Mouse (Mus musculus): ENCODE measurements around the gene Mfsd12. TPM values are rescaled to one million over a fixed set of nuclear protein-coding genes. Genes with fewer than 3 reads are reported as not detected.

Gene Mfsd12
- polyA plus RNA-seq, 1 experiment from 2014 or later = 13.7 TPM

GRCm38 (mm10) chr10:81408424-81408729 is 51.1 kb downstream of the Mfsd12 start:
- Histone ChIP-seq H3K9ac (replicated peaks) (no peak overlapping the region), H3K27me3 (peaks cover 56% of the 10 kb centered on the region), H3K27ac (replicated peaks) (no peak overlapping the region), H3K4me2 (replicated peaks) (no peak overlapping the region), H3K36me3 (0 out of 2 replicates have a peak, but pooled peaks cover 3% of the 10 kb centered on the region), H3K9me3 (no peaks in the 10 kb centered on the region), H3K4me1 (peaks cover 64% of the 10 kb centered on the region), H3K4me3 (no peak overlapping the region)
- no peak for ATAC-seq (ENCODE audit: low FRiP score, low read depth)
- 47% methylated on average over 13 of the region's 13 CpGs for WGBS

- Histone ChIP-seq H3K4me2 (replicated peaks) (no peak overlapping the region), H3K36me3 (0 out of 2 replicates have a peak, but pooled peaks cover 3% of the 10 kb centered on the region), H3K27ac (replicated peaks) (0 out of 2 replicates have a peak overlapping the region, but pooled peaks have one; percentile 3), H3K9me3 (no peaks in the 10 kb centered on the region), H3K9ac (replicated peaks) (no peak overlapping the region), H3K27me3 (peaks cover 51% of the 10 kb centered on the region), H3K4me3 (no peak overlapping the region), H3K4me1 (peaks cover 64% of the 10 kb centered on the region)
- ATAC-seq (ENCODE audit: low FRiP score, low read depth) = no peak
- WGBS = 18% methylated on average over 9 of the region's 9 CpGs
Observed at GRCm38 (mm10) chr10:81408871-81409291, 51.6 kb downstream of the Mfsd12 start.

GRCm38 (mm10) chr10:81409330-81409729 is 52.0 kb downstream of the Mfsd12 start:
- H3K9me3 ChIP-seq = no peaks in the 10 kb centered on the region
- 11% methylated on average over 8 of the region's 8 CpGs for WGBS
- H3K4me2 ChIP-seq (replicated peaks) = no peak overlapping the region
- H3K27ac ChIP-seq (replicated peaks) = peak overlapping the region; percentile 39
- 0 out of 2 replicates have a peak overlapping the region, but pooled peaks have one; percentile 3 for H3K4me3 ChIP-seq
- peaks cover 69% of the 10 kb centered on the region for H3K4me1 ChIP-seq
- ATAC-seq (ENCODE audit: low FRiP score, low read depth) = no peak
- H3K9ac ChIP-seq (replicated peaks) = no peak overlapping the region
- peaks cover 47% of the 10 kb centered on the region for H3K27me3 ChIP-seq
- H3K36me3 ChIP-seq = 0 out of 2 replicates have a peak, but pooled peaks cover 3% of the 10 kb centered on the region

- 60% methylated on average over 4 of the region's 4 CpGs for WGBS
- H3K4me1 ChIP-seq = peaks cover 79% of the 10 kb centered on the region
- H3K9ac ChIP-seq (replicated peaks) = no peak overlapping the region
- peaks cover 36% of the 10 kb centered on the region for H3K27me3 ChIP-seq
- H3K36me3 ChIP-seq = no peaks in the 10 kb centered on the region
- ATAC-seq (ENCODE audit: low FRiP score, low read depth) = no peak
- H3K4me3 ChIP-seq = no peak overlapping the region
- H3K27ac ChIP-seq (replicated peaks) = no peak overlapping the region
- no peaks in the 10 kb centered on the region for H3K9me3 ChIP-seq
- no peak overlapping the region for H3K4me2 ChIP-seq (replicated peaks)
Observed at GRCm38 (mm10) chr10:81410350-81410749, 53.1 kb downstream of the Mfsd12 start.

- H3K36me3 ChIP-seq = no peaks in the 10 kb centered on the region
- peak overlapping the region; percentile 54 for H3K27ac ChIP-seq (replicated peaks)
- H3K4me1 ChIP-seq = peaks cover 85% of the 10 kb centered on the region
- no peaks in the 10 kb centered on the region for H3K9me3 ChIP-seq
- no peak overlapping the region for H3K4me2 ChIP-seq (replicated peaks)
- H3K9ac ChIP-seq (replicated peaks) = 0 out of 2 replicates have a peak overlapping the region, but pooled peaks have one; percentile 1
- ATAC-seq (ENCODE audit: low FRiP score, low read depth) = no peak
- H3K27me3 ChIP-seq = peaks cover 30% of the 10 kb centered on the region
- 83% methylated on average over 9 of the region's 9 CpGs for WGBS
- H3K4me3 ChIP-seq = no peak overlapping the region
Observed at GRCm38 (mm10) chr10:81410981-81411380, 53.7 kb downstream of the Mfsd12 start.

GRCm38 (mm10) chr10:81411471-81412400 is 54.4 kb downstream of the Mfsd12 start:
- Histone ChIP-seq H3K9ac (replicated peaks) (0 out of 2 replicates have a peak overlapping the region, but pooled peaks have one; percentile 1), H3K27ac (replicated peaks) (peak overlapping the region; percentile 54), H3K4me3 (no peak overlapping the region), H3K4me2 (replicated peaks) (no peak overlapping the region), H3K4me1 (peaks cover 87% of the 10 kb centered on the region), H3K9me3 (no peaks in the 10 kb centered on the region), H3K36me3 (no peaks in the 10 kb centered on the region), H3K27me3 (peaks cover 23% of the 10 kb centered on the region)
- WGBS = 74% methylated on average over 18 of the region's 18 CpGs
- no peak for ATAC-seq (ENCODE audit: low FRiP score, low read depth)

- no peaks in the 10 kb centered on the region for H3K36me3 ChIP-seq
- WGBS = 77% methylated on average over 16 of the region's 16 CpGs
- H3K9me3 ChIP-seq = no peaks in the 10 kb centered on the region
- H3K27ac ChIP-seq (replicated peaks) = peak overlapping the region; percentile 54; the same call in 1 of the 2 replicates
- H3K4me3 ChIP-seq = no peak overlapping the region
- peaks cover 21% of the 10 kb centered on the region for H3K27me3 ChIP-seq
- H3K4me1 ChIP-seq = peaks cover 87% of the 10 kb centered on the region
- no peak overlapping the region for H3K9ac ChIP-seq (replicated peaks)
- H3K4me2 ChIP-seq (replicated peaks) = no peak overlapping the region
- no peak for ATAC-seq (ENCODE audit: low FRiP score, low read depth)
Observed at GRCm38 (mm10) chr10:81412586-81413309, 55.5 kb downstream of the Mfsd12 start.

- Histone ChIP-seq H3K9me3 (no peaks in the 10 kb centered on the region), H3K27ac (replicated peaks) (peak overlapping the region; percentile 25; the same call in 1 of the 2 replicates), H3K9ac (replicated peaks) (no peak overlapping the region; the same call in 1 of the 2 replicates), H3K4me1 (peaks cover 87% of the 10 kb centered on the region), H3K27me3 (peaks cover 18% of the 10 kb centered on the region), H3K36me3 (no peaks in the 10 kb centered on the region), H3K4me3 (peak overlapping the region; percentile 12; the same call in 1 of the 2 replicates), H3K4me2 (replicated peaks) (peak overlapping the region; percentile 36)
- 29% methylated on average over 26 of the region's 26 CpGs for WGBS
- ATAC-seq (ENCODE audit: low FRiP score, low read depth) = no peak
Observed at GRCm38 (mm10) chr10:81413310-81414261, 56.3 kb downstream of the Mfsd12 start.

- no peaks in the 10 kb centered on the region for H3K9me3 ChIP-seq
- ATAC-seq (ENCODE audit: low FRiP score, low read depth) = no peak
- H3K4me1 ChIP-seq = peaks cover 80% of the 10 kb centered on the region
- H3K36me3 ChIP-seq = no peaks in the 10 kb centered on the region
- H3K4me2 ChIP-seq (replicated peaks) = no peak overlapping the region
- H3K9ac ChIP-seq (replicated peaks) = no peak overlapping the region
- no peak overlapping the region for H3K4me3 ChIP-seq
- 0 out of 2 replicates have a peak overlapping the region, but pooled peaks have one; percentile 25 for H3K27ac ChIP-seq (replicated peaks)
- peaks cover 18% of the 10 kb centered on the region for H3K27me3 ChIP-seq
Observed at GRCm38 (mm10) chr10:81414682-81415081, 57.4 kb downstream of the Mfsd12 start.

- H3K27ac ChIP-seq (replicated peaks) = no peak overlapping the region
- H3K4me3 ChIP-seq = no peak overlapping the region
- no peak overlapping the region for H3K9ac ChIP-seq (replicated peaks)
- H3K9me3 ChIP-seq = no peaks in the 10 kb centered on the region
- no peak for ATAC-seq (ENCODE audit: low FRiP score, low read depth)
- H3K36me3 ChIP-seq = 0 out of 2 replicates have a peak, but pooled peaks cover 4% of the 10 kb centered on the region
- no peak overlapping the region for H3K4me2 ChIP-seq (replicated peaks)
- H3K4me1 ChIP-seq = peaks cover 76% of the 10 kb centered on the region
- WGBS = 82% methylated on average over 5 of the region's 5 CpGs
- H3K27me3 ChIP-seq = peaks cover 21% of the 10 kb centered on the region
Observed at GRCm38 (mm10) chr10:81415146-81415545, 57.9 kb downstream of the Mfsd12 start.

Data from midbrain, embryonic 12.5 days (tissue).